Mouse (Mus musculus) brain, embryonic 14.5 days (tissue): ENCODE data around the gene Fam89b.

ENCODE experiments used
- CTCF ChIP-seq: fragments of 200-500 bp; IDR thresholded peaks from 2 replicates; pipeline ENCODE4 v1.5.1; 2012; ENCODE audit warnings: inconsistent platforms, mild to moderate bottlenecking, moderate library complexity, borderline replicate concordance; ENCODE audit not compliant: insufficient read depth, insufficient read length; ENCODE audit errors: extremely low read depth
- POLR2A ChIP-seq: fragments of 200-500 bp; IDR thresholded peaks from 2 replicates; pipeline ENCODE4 v1.6.1; 2012; ENCODE audit warnings: mild to moderate bottlenecking, inconsistent platforms, borderline replicate concordance; ENCODE audit not compliant: poor library complexity, insufficient read depth, insufficient read length, severe bottlenecking; ENCODE audit errors: extremely low read depth

DNA sequence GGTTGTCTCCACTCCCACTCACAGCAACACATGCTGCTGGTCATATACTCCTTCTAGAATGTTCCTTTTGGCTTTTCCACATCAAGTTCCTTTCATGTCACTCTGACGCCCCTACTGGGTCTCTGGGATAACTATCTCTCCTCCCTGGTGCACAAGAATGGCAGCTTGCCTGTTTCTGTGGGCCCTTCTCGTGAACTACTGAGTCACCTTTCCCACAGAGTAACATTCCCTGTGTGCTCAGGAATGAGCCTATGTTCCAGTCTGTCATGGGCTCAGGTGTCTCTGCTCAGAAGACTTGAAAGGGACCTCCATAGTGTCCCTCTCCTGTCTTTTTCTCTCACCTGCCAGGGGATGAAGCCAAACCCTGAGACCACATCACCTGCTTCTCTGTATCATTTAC, 10.0 kb upstream of the Fam89b start:
- TF ChIP-seq POLR2A = no peak
- TF ChIP-seq CTCF = no peak
